Mouse (Mus musculus) intestine, embryonic 14.5 days (tissue): ENCODE data around the gene Srebf2. TPM values are rescaled to one million over a fixed set of nuclear protein-coding genes. Genes with fewer than 3 reads are reported as not detected.
A peak's percentile ranks its signal among the peaks of the same experiment; 100 is the strongest.

ENCODE experiments used
- ATAC-seq: fragments of 200-750 bp; cut with Nextera tagmentation; replicated peaks from 2 replicates; pipeline ENCODE4 v1.8.0; 2017; ENCODE audit warnings: low read depth, moderate number of reproducible peaks, moderate TSS enrichment, moderate library complexity; ENCODE audit not compliant: low FRiP score, low TSS enrichment
- DNase-seq: peaks from one replicate; pipeline ENCODE4 v3.0.0-alpha.2; 2018; ENCODE audit warnings: low spot score
- H3K27ac ChIP-seq: fragments of 300-500 bp; sonication (generic); 2 replicates; pipeline ENCODE4 v1.5.1; 2014; ENCODE audit warnings: low read depth, mild to moderate bottlenecking, control low read depth
- H3K27me3 ChIP-seq: fragments of 300-500 bp; sonication (generic); replicated peaks from 2 replicates; pipeline ENCODE4 v1.6.1; 2014; ENCODE audit warnings: low read length, control low read depth; ENCODE audit not compliant: control insufficient read depth, insufficient read depth
- H3K36me3 ChIP-seq: fragments of 300-500 bp; sonication (generic); 2 replicates; pipeline ENCODE4 v1.6.1; 2014; ENCODE audit warnings: low read length, control low read depth; ENCODE audit not compliant: control insufficient read depth, insufficient read depth
- H3K4me1 ChIP-seq: fragments of 300-500 bp; sonication (generic); replicated peaks from 2 replicates; pipeline ENCODE4 v1.6.1; 2014; ENCODE audit warnings: low read length, control low read depth, mixed read lengths; ENCODE audit not compliant: control insufficient read depth, insufficient read depth
- H3K4me2 ChIP-seq: fragments of 300-500 bp; sonication (generic); 2 replicates; pipeline ENCODE4 v1.6.1; 2014; ENCODE audit warnings: low read length
- H3K4me3 ChIP-seq: fragments of 300-500 bp; sonication (generic); 2 replicates; pipeline ENCODE4 v1.5.1; 2014; ENCODE audit warnings: low read depth, low read length, control low read depth, mixed read lengths
- H3K9ac ChIP-seq: fragments of 300-500 bp; sonication (generic); 2 replicates; pipeline ENCODE4 v1.6.1; 2014; ENCODE audit warnings: mild to moderate bottlenecking, low read length
- H3K9me3 ChIP-seq: fragments of 300-500 bp; sonication (generic); 2 replicates; pipeline ENCODE4 v1.6.1; 2016; ENCODE audit warnings: low read length, control low read depth; ENCODE audit not compliant: control insufficient read depth
- WGBS: fragments of 180-500 bp; shearing (Covaris S2); extraction: QIAGEN DNeasy Blood & Tissue Kit; methylation state at CpG from one replicate; pipeline ENCODE4 v1.1.7; 2014; 5-methylcytosine and 5-hydroxymethylcytosine counted together
- polyA plus RNA-seq: library from polyadenylated mRNA; unstranded; fragments of >200 nt; fragmentation: Nextera tagmentation; extraction: Ambion mirVana; gene quantifications from 2 replicates; pipeline ENCODE4 v1.2.1, GENCODE M21; 2014

Gene Srebf2
- polyA plus RNA-seq, 1 experiment from 2014 or later = 144 TPM

GRCm38 (mm10) chr15:82160731-82161640 is 14.0 kb downstream of the Srebf2 start:
- no peak overlapping the region for H3K4me2 ChIP-seq
- H3K4me1 ChIP-seq = peaks cover 59% of the 10 kb centered on the region
- no peaks in the 10 kb centered on the region for H3K27me3 ChIP-seq
- no peaks in the 10 kb centered on the region for H3K36me3 ChIP-seq
- 68% methylated on average over 11 of the region's 11 CpGs for whole genome bisulfite sequencing
- H3K9me3 ChIP-seq = no peaks in the 10 kb centered on the region
- ATAC-seq = no peak
- no peak overlapping the region for H3K9ac ChIP-seq
- no peak overlapping the region for H3K27ac ChIP-seq
- DNase-seq = no peak
- H3K4me3 ChIP-seq = no peak overlapping the region

- H3K4me1 ChIP-seq = peaks cover 65% of the 10 kb centered on the region
- 85% methylated on average over 12 of the region's 12 CpGs for WGBS
- H3K9ac ChIP-seq = no peak overlapping the region
- no peak for DNase-seq
- H3K36me3 ChIP-seq = no peaks in the 10 kb centered on the region
- no peak for ATAC-seq
- H3K9me3 ChIP-seq = no peaks in the 10 kb centered on the region
- no peaks in the 10 kb centered on the region for H3K27me3 ChIP-seq
- no peak overlapping the region for H3K4me3 ChIP-seq
- H3K27ac ChIP-seq = no peak overlapping the region
- H3K4me2 ChIP-seq = no peak overlapping the region
Observed at GRCm38 (mm10) chr15:82161965-82162600, 15.1 kb downstream of the Srebf2 start.

GRCm38 (mm10) chr15:82163356-82164060 is 16.5 kb downstream of the Srebf2 start:
- Histone ChIP-seq H3K36me3 (no peaks in the 10 kb centered on the region), H3K4me3 (no peak overlapping the region), H3K4me1 (peaks cover 61% of the 10 kb centered on the region), H3K9ac (no peak overlapping the region), H3K9me3 (no peaks in the 10 kb centered on the region), H3K27ac (peak overlapping the region; percentile 43), H3K4me2 (no peak overlapping the region), H3K27me3 (no peaks in the 10 kb centered on the region)
- WGBS = 85% methylated on average over 10 of the region's 10 CpGs
- ATAC-seq (no peak), DNase-seq (no peak)

DNA sequence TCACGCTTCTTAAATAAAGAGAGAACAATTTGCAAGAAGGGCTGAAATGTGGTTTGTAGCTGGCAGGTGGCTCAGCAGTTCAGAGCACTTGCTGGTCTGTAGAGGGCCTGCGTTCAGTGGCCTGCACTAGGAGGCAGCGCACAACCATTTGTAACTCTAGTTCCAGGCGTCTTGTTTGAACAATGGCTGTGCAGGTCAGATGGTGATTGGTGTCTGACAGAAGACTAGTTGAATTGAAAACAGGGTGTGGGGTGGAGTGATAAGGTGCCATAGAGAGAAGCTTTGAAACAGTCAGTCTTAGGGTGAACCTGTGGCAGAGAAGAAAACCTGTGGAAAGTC is 17.0 kb downstream of the Srebf2 start:
- Histone ChIP-seq H3K4me1 (peaks cover 56% of the 10 kb centered on the region), H3K36me3 (no peaks in the 10 kb centered on the region), H3K9ac (no peak overlapping the region), H3K9me3 (no peaks in the 10 kb centered on the region), H3K4me3 (no peak overlapping the region), H3K27ac (peak overlapping the region; percentile 43), H3K27me3 (no peaks in the 10 kb centered on the region), H3K4me2 (no peak overlapping the region)
- WGBS = 50% methylated on average over 4 of the region's 4 CpGs
- DNase-seq (no peak), ATAC-seq (peak; percentile 13; the same call in 1 of the 2 replicates)

DNA sequence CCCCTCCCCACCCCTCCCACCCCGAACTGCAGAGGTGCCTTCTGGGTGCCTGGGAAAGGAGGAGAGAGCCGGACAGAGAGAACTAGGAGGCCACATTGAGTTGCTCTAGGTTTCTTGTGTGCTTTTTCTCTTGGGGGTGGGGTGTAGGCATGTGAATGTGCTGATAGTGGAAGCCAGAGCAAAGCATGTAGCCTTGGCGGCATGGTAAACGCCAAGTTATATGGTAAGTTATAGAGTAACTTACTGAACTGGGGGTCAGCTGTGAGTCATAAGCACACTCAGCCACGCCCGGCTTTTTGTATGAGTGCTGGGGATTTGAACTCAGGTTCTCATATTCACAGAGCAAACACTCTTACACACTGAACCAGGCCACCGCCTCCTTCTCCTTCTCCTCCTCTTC is 17.5 kb downstream of the Srebf2 start:
- Histone ChIP-seq H3K9me3 (no peaks in the 10 kb centered on the region), H3K9ac (no peak overlapping the region), H3K27me3 (no peaks in the 10 kb centered on the region), H3K27ac (peak overlapping the region; percentile 43; the same call in 1 of the 2 replicates), H3K4me3 (no peak overlapping the region), H3K4me2 (no peak overlapping the region), H3K36me3 (no peaks in the 10 kb centered on the region; the same call in 1 of the 2 replicates), H3K4me1 (peaks cover 51% of the 10 kb centered on the region)
- ATAC-seq = peak; percentile 47
- 54% methylated on average over 7 of the region's 7 CpGs for WGBS
- DNase-seq = no peak

- H3K4me2 ChIP-seq = no peak overlapping the region
- H3K4me3 ChIP-seq = no peak overlapping the region
- no peaks in the 10 kb centered on the region for H3K9me3 ChIP-seq
- peak overlapping the region; percentile 7 for H3K27ac ChIP-seq
- WGBS = 55% methylated on average over 8 of the region's 8 CpGs
- H3K27me3 ChIP-seq = no peaks in the 10 kb centered on the region
- ATAC-seq = peak; percentile 65
- H3K9ac ChIP-seq = no peak overlapping the region
- DNase-seq = peak; percentile 97
- peaks cover 40% of the 10 kb centered on the region for H3K4me1 ChIP-seq
- peaks cover 10% of the 10 kb centered on the region for H3K36me3 ChIP-seq
Observed at GRCm38 (mm10) chr15:82165332-82166239, 18.6 kb downstream of the Srebf2 start.

DNA sequence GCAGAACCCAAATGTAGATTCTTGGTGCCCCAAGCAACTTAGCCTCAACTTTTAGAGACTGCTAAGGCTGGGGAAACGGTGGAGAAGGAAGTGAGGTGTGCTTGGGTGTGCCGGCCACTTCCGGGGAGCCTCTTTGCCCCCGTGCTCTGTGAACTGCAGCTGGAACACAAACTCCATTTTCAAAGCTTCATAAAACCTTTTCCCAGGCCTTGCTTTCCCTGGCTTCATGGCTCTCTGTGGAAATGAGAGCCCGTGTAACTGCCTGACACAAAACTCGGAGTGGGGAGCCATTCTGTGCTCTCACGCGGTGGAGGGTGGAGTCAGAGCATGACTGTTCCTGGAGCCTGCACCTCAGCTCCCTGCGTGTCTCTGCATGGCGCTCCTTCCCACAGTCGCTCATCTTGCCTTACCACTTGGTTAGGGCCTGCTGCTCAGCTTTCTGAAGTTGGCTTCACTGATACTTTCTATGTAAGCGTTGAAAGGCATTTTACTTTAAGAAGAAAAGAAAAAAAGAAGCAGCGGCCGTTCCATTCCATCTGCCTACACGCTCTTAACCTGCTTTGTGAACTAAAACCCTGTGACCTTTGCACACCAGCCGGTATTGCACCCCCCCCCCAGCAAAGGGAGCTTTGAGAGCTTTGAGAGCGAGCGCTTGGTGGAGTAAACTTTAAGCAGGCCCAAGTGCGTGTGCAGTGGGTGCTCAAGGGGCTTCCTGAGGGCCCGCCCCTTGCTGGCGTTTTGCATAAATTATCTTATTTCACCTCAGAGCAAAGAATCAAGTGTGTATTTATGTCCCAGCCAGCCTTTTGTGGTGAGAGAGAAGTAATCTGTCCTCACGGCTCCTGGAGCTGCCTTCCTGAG is 19.5 kb downstream of the Srebf2 start:
- ATAC-seq (no peak), DNase-seq (no peak)
- no peak overlapping the region for H3K4me3 ChIP-seq

More for the DNA sequence above, 19.5 kb downstream of the Srebf2 start:
- H3K4me1 ChIP-seq = peaks cover 33% of the 10 kb centered on the region
- H3K27me3 ChIP-seq = no peaks in the 10 kb centered on the region
- peaks cover 19% of the 10 kb centered on the region for H3K36me3 ChIP-seq
- WGBS = 47% methylated on average over 22 of the region's 22 CpGs
- no peaks in the 10 kb centered on the region for H3K9me3 ChIP-seq
- H3K27ac ChIP-seq = peak overlapping the region; percentile 7
- H3K9ac ChIP-seq = no peak overlapping the region
- H3K4me2 ChIP-seq = no peak overlapping the region
